Mouse (Mus musculus): ENCODE results near the gene Rpl39l.
A peak's percentile ranks its signal among the peaks of the same experiment; 100 is the strongest.
"Not testable (repeated sequence)": the region's sequence is repeated elsewhere in the genome, so short reads cannot be mapped to it uniquely, and the experiment has no call there.

Rpl39l gene

DNA sequence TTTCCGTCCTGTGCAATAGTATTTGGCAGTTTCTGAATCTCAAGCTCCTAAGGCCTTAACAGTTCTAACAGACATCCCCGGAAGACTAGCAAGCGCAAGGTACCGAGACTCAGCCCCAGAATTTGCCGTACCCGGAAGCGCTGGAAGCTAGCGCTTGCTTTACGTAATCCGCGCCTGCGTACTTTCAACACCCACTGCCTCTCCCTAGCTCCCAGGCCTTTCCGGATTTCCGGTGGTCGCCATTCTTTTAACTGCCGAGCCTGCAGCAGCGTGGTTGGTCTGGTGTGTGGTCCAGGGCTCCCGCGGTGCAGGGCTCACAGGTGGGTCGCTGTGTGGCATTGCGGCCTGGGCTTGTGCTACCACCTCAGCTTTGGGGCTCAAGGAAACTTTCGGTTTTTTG, at the start of gene Rpl39l:
Gene Rpl39l (plus strand): TSS at position 222 of the 400 bp plus-strand sequence.
- DNase-seq (ENCODE audit: extremely low spot score): no peak

DNA sequence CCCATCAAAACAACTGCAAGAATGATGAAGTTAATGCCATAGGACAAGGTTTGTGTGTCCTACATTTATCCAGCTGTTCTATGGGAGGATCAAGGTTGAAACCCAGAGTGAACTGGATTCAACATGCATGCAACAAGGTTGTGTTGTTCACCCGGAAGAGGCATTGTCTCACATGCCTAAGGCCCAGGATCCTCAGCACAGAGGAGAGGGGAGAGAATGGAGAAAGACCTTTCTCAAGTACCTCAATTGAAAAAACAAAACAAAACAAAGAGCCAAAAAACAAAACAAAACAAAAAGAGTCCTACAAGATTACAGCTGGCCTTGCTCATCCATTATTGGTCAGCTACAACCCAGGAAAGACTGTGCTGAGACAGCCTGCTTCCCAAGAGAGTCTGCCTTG, 42.4 kb upstream of the Rpl39l start:
- no peak for DNase-seq (ENCODE audit: extremely low spot score)

DNA sequence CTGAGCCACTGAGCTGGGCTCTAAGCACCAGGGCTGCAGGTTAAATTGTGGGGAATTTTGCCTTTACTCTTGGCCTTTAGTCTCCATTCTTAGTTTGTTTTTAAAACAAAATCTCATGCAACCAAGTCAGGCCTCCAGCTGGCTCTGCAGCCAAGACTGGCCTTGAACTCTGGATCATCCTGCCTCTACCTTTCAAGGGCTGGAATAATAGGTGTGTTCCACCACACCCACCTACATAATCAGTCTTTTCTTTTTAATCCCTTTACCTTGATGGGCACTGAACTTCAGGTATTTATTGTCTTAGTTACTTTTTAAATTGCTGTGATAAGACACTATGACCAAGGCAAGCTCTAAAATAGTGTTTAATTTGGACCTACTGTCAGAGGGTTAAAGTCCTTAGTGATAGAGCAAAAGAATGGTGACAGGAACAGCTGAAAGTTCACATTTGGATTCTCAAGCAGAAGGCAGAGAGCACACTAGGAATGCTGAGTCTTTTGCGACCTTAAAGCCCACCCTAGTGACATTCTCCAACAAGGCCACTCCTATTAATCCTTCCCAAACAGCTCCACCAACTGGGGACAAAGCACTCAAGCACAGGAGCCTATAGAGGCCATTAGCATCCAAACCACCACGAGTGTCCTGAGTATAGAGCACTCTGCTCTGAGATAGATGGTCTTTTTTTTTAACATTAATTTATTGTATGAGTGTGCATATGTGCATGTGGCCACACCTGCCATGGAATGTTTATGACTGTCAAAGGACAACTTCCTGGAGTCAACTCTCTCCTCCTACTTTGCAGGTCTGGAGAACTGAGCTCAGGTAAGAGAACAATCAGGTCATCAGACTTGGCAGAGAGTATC, 40.7 kb upstream of the Rpl39l start:
- no peak for DNase-seq (ENCODE audit: extremely low spot score)

DNA sequence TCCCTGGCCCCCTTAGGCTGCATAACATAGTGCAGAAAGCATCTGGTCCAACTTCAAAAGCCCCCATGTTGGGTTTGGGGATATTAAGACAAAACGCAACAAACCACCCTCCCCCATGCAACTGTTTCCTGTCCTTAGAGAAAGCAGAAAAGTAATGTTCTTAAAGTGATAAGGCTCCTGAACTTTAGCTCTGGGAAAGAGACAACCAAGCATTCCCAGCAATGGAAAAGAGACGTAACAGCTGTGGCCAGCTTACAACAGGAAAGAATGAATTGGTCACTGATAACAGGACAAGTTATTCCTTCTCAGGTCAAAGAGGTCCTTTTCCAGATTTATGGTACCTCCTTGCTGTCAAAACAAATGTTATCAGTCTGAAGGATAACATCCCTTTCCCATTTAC, 26.9 kb upstream of the Rpl39l start:
- no peak for DNase-seq (ENCODE audit: extremely low spot score)

DNA sequence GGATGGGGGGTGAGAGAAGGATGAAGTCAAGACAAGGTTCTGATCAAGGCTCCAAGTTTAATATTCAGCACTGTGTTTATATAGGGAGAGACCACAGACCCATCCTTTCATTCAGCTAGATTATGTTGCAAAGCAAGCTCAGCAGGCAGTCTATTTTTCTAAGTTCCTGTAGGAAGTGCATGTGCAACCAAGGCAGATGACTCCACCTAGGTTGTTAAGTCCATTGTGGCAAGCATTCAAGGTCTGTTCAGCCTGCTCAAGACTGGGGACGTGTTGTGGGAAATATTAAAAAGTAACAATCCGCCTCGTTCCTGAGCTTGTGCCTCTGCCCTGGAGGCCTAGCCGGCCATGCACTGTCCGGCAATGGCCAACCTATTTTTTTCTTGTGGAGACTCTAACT, 22.6 kb upstream of the Rpl39l start:
- no peak for DNase-seq (ENCODE audit: extremely low spot score)

DNA sequence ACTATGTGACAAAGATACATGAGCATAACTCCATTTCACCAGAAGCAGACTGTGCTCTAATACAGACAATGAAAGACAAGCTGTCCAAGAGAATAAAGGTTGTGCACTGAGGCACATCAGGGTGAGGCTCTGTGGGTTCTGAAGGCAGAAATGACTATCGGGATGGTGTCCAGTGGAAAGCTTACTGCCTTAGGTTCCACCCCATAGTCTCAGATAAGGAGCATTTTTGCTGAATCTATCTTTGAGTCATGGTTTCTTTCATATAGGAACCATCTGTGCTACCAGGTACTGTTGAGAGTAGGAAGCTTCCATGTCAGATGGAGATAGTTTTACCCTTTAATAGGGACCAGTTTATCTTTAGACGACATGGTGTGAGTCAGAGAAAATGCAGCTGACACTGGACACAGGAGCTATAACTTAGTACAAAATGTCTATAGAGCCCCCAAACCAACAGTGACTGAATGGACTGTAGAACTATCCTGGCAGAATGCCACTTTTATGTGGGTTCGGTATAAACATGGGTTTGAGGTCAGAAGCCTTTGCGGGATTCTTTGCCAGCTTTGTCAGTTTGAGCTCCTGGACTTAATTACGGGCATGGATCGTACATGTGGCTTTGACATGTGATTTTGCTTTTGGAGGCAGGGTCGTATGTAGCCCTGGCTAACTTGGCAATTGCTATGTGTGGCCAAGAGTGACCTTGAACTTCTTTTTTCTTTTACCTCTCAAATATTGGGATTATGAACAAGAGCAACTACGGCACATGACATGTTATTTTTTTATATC, 712 bp upstream of the Rpl39l start:
- DNase-seq (ENCODE audit: extremely low spot score): no peak

DNA sequence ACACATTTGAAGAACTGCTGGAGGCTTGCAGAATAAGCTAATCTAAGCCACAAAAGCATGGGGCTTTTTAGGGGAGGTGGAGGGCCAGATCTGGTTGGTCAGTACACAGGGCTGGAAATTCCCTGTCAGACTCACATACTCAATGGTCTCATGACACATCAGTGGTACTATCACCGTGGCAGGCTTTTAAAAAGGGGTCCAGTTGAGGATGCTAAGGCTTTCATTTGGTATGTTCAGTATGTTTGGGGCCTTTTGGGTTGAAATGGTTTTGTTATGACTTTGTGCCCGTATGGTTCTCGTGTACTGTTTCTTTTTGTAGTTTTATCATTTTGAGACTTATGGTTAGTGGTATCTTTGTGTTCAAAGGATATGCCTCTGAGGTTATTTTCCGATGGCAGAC, 1.2 kb downstream of the Rpl39l start:
- DNase-seq (ENCODE audit: extremely low spot score): no peak

DNA sequence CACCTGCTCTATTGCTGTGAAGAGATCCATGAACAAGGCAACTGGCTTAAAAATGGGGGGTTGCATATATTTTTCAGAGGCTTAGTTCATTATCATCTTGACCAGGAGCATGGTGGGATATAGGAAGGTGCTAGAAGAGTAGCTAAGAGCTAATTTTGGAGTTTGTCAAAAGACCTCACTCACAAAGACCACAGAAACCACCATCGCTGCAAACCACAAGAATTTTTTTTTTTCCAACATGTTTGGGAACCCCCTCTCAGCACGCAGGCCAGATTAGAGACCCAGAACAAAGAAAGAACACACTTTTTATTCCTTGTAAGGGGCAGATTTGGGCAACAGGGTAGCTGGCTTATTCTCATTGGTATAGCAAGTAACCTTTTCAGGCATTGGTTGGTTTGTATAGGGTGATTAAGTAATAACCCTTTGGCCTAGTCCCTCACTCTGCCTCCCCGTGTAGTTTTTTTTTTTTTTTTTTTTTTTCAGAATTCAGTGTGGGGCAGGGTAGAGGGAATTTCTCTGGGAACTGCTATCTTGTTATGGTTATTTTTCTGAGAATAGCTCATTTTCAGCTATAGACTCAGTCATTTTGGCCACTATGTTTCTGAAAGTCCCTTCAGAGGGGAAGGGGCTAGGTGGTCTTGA, 2.3 kb downstream of the Rpl39l start:
- DNase-seq (ENCODE audit: extremely low spot score): no peak

DNA sequence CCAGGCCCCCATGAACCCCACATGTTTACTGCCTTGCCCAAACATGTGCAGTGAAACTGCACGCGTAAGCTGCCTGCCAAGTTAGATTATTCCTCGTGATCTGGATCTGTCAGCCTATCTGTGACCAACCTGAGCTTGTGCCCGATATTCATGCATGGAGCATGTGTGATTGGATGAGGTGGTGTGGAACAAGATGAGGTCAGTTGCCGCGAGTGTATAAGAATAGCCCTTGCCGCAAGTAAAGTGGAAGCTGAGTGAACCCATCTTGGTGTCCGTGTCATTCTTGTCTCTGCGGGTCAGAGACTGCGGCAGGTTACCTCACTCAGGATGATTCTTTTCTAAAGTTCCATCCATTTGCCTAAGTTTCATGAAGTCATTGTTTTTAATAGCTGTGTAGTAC, 17.4 kb downstream of the Rpl39l start:
- not testable (repeated sequence) for DNase-seq (ENCODE audit: extremely low spot score)

DNA sequence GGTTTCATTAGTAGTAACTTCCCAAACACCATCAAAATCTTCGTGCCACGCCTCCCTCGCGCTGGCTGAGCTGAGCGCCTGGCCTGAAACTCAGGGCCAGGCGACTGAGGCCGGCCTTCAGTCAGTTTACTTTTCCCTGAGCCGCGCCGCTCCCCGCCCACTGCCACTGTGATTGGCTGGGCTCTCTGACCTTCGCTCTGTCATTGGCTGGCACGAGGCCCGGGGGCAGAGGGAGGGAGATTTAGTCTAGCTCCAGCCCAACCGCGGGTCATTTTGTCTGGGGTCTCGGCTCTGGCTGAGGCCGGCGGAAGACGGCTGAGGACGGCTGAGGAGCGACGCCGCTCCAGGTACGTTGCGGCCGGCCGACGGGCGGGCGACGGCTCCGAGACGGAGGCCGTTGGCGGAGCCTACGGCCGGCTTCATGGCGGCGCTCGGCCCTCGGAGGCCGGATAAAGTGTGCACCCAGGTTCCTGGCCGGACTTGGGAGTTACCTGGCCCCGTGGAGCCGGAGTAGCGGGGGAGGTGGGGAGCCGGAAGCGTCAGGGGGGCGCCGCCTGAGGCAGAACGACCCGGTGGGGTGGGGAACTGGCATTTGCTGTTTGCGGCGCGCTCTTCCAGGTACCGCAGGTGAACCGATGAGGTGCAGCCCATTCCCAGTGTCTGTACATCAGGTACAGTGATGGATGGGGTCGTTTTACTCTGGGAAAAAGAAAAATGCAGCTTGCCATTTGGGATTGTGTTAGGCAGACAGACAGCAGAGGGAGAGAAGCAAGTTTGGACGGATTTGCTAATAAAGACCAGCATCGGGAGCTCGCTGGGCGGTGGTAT, 22.9 kb downstream of the Rpl39l start, which contains the start of gene Atf7ip2:
Gene Atf7ip2 (plus strand): TSS at position 34 of the 828 bp plus-strand sequence.
- peak; percentile 91 for DNase-seq (ENCODE audit: extremely low spot score)

DNA sequence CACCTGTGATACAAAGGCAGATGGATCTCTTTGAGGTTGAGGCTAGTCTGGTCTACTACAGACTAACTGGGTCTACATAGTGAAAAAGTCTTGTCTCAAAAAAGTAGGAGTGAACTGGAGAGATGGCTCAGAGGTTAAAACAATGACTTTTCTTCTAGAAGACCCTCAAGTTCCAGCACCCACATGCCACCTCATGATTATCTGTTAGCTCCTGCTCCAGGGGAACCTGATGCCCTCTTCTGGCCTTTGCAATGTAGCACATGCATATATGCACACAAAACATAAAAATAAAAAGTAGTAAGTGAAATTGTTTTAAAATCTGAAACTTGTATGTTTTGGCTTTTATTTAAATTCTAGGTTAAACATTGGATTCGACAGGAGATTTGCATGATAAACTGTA, 38.8 kb downstream of the Rpl39l start:
- DNase-seq (ENCODE audit: extremely low spot score): no peak

DNA sequence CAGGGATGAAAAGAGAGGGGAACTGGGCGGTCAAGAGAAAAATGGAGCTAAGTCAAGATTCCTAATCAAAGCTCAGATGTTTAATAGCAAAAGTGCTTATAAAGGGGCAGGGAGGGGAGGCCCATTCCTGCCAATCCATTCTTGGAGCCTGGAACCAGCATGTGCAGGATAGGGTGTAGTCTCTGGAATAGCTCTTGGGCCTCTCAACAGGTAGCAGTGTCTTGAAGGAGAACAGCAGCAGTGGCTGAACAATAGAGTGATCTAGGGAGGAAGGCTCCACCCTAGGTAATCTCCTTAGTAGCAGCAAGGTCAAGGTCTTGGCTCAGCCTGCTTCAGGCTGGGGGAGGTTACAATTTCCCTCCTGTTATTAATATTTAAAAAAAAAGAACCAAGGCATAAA, 46.3 kb downstream of the Rpl39l start:
- DNase-seq (ENCODE audit: extremely low spot score): not testable (repeated sequence)

DNA sequence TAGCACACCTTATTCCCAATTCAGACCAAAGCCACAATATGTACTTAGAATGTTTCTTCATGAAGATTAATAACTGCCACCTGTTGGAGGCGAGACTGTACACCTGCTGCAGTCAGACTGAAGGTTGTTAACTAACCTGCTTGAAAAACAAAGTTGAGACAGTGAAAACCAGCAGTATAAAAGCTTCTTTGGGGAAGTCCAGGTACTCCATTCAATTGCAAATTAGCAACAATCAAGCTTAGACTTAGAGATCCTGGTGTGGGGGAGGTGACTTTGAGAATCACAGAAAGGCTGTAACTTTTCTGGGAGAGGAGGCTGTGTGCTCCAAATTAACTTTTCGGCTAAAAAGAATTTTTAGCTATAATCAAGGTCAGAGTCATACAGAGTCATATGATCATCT, 47.0 kb downstream of the Rpl39l start:
- not testable (repeated sequence) for DNase-seq (ENCODE audit: extremely low spot score)

Measured in embryo, embryonic 9.5 days (tissue).